Mouse (Mus musculus) hindbrain, postnatal 0 days (tissue): ENCODE measurements at regions not wholly inside any gene's neighbourhood (a gene's known extent, or its start where the extent isn't known, plus 50 kb on each side); places are given as distances from the start of the nearest gene placed in this dataset.
A peak's percentile ranks its signal among the peaks of the same experiment; 100 is the strongest.

ENCODE experiments used
- ATAC-seq: fragments of 200-750 bp; cut with Nextera tagmentation; 2 replicates; pipeline ENCODE4 v1.8.0; 2017; ENCODE audit warnings: mild to moderate bottlenecking, moderate TSS enrichment, moderate library complexity
- DNase-seq: peaks from one replicate; pipeline ENCODE4 v3.0.0-alpha.2; 2015; ENCODE audit warnings: low spot score
- H3K27ac ChIP-seq: fragments of 300-500 bp; sonication (generic); 2 replicates; pipeline ENCODE4 v1.5.1; 2014; ENCODE audit warnings: mild to moderate bottlenecking
- H3K27me3 ChIP-seq: fragments of 300-500 bp; sonication (generic); 2 replicates; pipeline ENCODE4 v1.6.1; 2014; ENCODE audit warnings: low read length, mixed read lengths; ENCODE audit not compliant: insufficient read depth
- H3K36me3 ChIP-seq: fragments of 300-500 bp; sonication (generic); 2 replicates; pipeline ENCODE4 v1.6.1; 2014; ENCODE audit warnings: low read length, mixed read lengths; ENCODE audit not compliant: insufficient read depth
- H3K4me1 ChIP-seq: fragments of 300-500 bp; sonication (generic); 2 replicates; pipeline ENCODE4 v1.6.1; 2014; ENCODE audit warnings: antibody characterized with exemption, low read length, mixed read lengths; ENCODE audit not compliant: insufficient read depth
- H3K4me2 ChIP-seq: fragments of 300-500 bp; sonication (generic); 2 replicates; pipeline ENCODE4 v1.6.1; 2014; ENCODE audit warnings: low read depth, mild to moderate bottlenecking, low read length, moderate library complexity, mixed read lengths
- H3K4me3 ChIP-seq: fragments of 300-500 bp; sonication (generic); 2 replicates; pipeline ENCODE4 v1.5.1; 2014; ENCODE audit warnings: low read length
- H3K9ac ChIP-seq: fragments of 300-500 bp; sonication (generic); replicated peaks from 2 replicates; pipeline ENCODE4 v1.6.1; 2014; ENCODE audit warnings: mild to moderate bottlenecking, low read length, moderate library complexity, mixed read lengths
- H3K9me3 ChIP-seq: fragments of 300-500 bp; sonication (generic); 2 replicates; pipeline ENCODE4 v1.6.1; 2016; ENCODE audit warnings: low read length, mixed read lengths
- CTCF ChIP-seq: IDR thresholded peaks from 2 replicates; pipeline ENCODE4 v1.5.1; 2016; ENCODE audit warnings: antibody characterized with exemption, control low read depth, low read depth
- WGBS: fragments of 180-500 bp; shearing (Covaris S2); extraction: QIAGEN DNeasy Blood & Tissue Kit; methylation state at CpG from one replicate; pipeline ENCODE4 v1.1.7; 2014; 5-methylcytosine and 5-hydroxymethylcytosine counted together

DNA sequence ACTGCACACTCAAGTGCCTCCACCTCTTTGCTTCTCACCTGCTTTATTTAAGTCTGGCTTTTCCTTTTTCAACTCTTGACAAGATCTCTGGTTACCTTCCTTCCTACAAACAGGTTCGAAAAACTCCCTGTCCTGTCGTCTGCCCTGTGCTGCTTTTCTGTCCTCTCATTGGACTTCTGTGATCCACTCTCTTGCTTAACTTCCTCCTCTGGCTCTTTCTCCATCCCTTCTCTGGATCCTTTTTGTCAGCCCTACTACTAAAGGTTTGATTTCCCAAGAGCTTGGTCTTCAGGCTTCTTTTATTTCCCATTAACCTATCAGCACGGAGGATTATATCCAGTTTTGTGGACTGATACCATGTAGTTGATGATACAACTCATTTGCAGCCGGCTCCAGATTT lies 149.8 kb downstream of the Satb1 start:
- ATAC-seq (no peak), DNase-seq (no peak)
- Histone ChIP-seq H3K4me3 (no peak overlapping the region), H3K27ac (no peak overlapping the region), H3K9ac (no peak overlapping the region), H3K27me3 (no peaks in the 10 kb centered on the region), H3K9me3 (no peaks in the 10 kb centered on the region), H3K4me1 (no peaks in the 10 kb centered on the region), H3K4me2 (no peak overlapping the region), H3K36me3 (no peaks in the 10 kb centered on the region)
- no peak for TF ChIP-seq CTCF
- 91% methylated on average over 4 of the region's 4 CpGs for WGBS

DNA sequence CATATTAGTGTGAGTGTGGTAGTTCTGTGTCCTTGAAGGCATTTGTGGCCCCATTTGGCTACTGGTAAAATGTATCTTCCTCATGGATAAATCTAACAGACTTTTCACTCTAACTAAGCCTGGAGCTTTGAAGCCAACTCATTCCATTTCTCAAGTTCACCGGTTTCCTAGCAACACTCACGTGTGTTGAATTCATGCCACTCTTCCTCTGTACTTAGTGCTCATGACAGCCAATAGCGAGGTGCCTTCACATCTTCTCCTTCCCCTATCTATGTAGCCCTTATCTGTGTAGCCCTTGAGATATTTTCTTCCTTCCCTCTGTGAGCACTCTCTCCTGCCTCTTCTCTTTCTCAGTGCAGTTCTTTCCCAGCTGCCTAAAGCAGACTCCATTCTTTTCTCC lies 150.7 kb downstream of the Satb1 start:
- no peaks in the 10 kb centered on the region for H3K9me3 ChIP-seq
- no peaks in the 10 kb centered on the region for H3K36me3 ChIP-seq
- WGBS: 47% methylated on average over 3 of the region's 3 CpGs
- no peaks in the 10 kb centered on the region for H3K27me3 ChIP-seq
- peak; percentile 81 for ATAC-seq
- H3K4me1 ChIP-seq: no peaks in the 10 kb centered on the region
- H3K4me2 ChIP-seq: no peak overlapping the region
- H3K9ac ChIP-seq: no peak overlapping the region
- no peak for TF ChIP-seq CTCF
- no peak overlapping the region for H3K27ac ChIP-seq
- DNase-seq: peak; percentile 62
- H3K4me3 ChIP-seq: no peak overlapping the region

DNA sequence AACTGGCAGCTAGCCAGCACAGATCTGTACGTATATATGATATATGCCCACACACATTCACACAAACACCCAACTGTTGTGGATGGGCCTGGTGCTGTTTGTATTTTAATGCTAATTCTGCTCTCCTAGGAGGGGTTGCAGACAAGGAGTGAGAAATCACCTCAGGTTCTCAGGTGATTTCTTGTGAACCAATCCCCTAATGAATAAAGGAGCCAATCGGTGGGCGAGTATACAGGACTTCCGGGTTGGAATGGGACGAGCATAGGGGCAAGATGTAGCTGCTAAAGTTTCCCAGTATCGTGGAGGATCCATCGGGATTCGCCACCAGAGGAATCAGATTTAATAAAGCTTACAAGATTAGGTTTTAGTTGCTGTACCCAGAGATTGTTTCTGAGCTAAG lies 155.6 kb downstream of the Satb1 start:
- no peak for ATAC-seq
- Histone ChIP-seq H3K27ac (no peak overlapping the region), H3K27me3 (no peaks in the 10 kb centered on the region), H3K9ac (no peak overlapping the region), H3K4me3 (no peak overlapping the region), H3K9me3 (no peaks in the 10 kb centered on the region), H3K36me3 (no peaks in the 10 kb centered on the region), H3K4me2 (no peak overlapping the region), H3K4me1 (no peaks in the 10 kb centered on the region)
- no peak for DNase-seq
- no peak for TF ChIP-seq CTCF
- WGBS: 91% methylated on average over 8 of the region's 8 CpGs

DNA sequence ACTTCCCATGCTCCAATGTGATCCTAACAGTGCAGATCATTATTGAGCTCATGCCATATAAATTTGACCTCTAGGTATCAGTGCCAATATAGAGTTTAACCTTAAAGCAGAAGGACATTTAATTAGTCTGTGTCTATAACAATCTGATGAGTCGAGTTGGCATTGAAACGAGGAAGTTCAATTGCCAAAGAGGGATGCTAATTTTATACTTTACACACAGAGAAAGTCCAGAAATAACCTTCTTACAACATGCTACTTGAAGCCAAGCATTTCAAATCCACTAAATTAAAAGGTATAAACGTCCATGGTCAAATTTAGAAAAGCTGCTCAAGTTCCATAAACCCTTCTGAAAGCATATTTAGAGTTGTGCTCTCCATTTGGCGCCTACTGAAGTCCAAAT lies 174.7 kb downstream of the Satb1 start:
- DNase-seq (no peak), ATAC-seq (no peak)
- TF ChIP-seq CTCF: no peak
- Histone ChIP-seq H3K4me3 (no peak overlapping the region), H3K4me2 (no peak overlapping the region), H3K27ac (no peak overlapping the region), H3K4me1 (no peaks in the 10 kb centered on the region), H3K36me3 (no peaks in the 10 kb centered on the region), H3K9ac (no peak overlapping the region), H3K27me3 (no peaks in the 10 kb centered on the region), H3K9me3 (no peaks in the 10 kb centered on the region)
- WGBS: 82% methylated on average over 4 of the region's 4 CpGs

DNA sequence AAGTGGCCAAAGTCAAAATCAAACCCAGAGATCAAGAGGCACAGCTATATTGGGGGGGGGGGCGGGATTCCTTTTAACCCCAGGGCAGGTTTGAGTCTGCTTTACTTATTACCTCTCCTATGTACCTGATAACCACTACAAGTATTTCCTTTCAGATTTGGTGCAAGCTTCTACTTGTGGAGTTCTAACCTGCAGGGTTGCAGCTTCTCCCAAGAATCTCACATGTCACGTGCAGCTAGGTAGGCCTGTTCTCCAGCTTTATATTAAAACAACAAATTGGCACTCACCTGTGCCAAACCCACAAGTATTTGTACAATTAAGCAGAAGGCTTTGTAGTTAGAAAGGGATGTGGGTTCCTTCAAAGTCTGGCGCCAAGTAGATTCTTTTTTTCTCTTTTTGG lies 179.2 kb downstream of the Satb1 start:
- no peak overlapping the region for H3K4me2 ChIP-seq
- DNase-seq (no peak), ATAC-seq (no peak)
- no peak overlapping the region for H3K4me3 ChIP-seq
- H3K27me3 ChIP-seq: no peaks in the 10 kb centered on the region
- H3K36me3 ChIP-seq: no peaks in the 10 kb centered on the region
- 85% methylated on average over 3 of the region's 3 CpGs for WGBS
- H3K9ac ChIP-seq: no peak overlapping the region
- no peaks in the 10 kb centered on the region for H3K4me1 ChIP-seq
- H3K9me3 ChIP-seq: no peaks in the 10 kb centered on the region
- H3K27ac ChIP-seq: no peak overlapping the region
- TF ChIP-seq CTCF: no peak

DNA sequence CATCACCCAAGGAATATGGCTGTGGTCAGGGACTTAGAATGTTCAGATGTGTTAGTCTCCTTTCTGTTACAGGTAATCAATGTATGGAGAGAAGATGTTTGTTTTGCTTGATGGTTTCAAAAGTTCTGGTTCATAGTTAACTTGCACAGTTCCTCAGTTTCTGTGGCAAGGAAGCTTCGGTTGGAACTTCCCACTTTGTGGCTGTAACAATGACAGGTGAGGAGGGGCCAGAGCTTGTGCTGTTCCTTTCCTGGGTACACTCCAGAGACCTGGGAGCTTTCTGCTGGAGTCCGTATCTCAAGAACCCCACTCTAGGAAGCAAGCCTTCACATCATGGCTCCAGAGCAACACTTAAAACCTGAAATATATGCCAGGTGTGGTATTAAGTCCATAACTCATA lies 181.2 kb downstream of the Satb1 start:
- TF ChIP-seq CTCF: no peak
- DNase-seq (no peak), ATAC-seq (no peak)
- Histone ChIP-seq H3K27me3 (no peaks in the 10 kb centered on the region), H3K4me3 (no peak overlapping the region), H3K4me2 (no peak overlapping the region), H3K27ac (no peak overlapping the region), H3K9ac (no peak overlapping the region), H3K4me1 (no peaks in the 10 kb centered on the region), H3K36me3 (no peaks in the 10 kb centered on the region), H3K9me3 (no peaks in the 10 kb centered on the region)
- 89% methylated on average over 2 of the region's 2 CpGs for WGBS

DNA sequence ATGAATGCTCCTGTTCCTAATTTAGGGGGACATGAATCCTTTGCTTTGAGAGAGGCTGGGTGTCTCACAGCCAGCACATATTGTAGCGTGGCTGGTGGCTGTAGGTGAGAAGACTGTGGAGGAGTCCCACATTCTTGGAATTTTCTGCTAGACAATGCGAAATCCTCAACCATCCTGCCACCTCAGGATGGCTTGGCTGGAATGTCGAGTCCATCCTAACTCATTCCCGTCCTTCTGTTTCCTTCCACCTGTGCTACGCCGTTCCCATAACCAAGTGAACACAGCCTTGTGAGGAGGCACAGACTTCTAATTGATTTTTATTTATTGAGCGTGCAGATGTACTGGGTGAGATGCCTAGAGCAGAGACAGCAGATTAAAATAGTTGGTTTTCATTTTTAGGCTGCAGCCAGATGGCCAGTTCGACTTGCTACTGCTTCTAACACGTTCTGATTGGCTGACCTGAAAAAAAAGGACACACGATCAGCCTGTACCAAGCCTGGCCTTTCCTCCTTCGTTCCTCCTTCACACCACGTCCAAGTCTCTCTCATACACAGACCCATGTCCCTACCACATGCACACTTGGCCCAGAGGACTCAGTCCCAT lies 183.8 kb downstream of the Satb1 start:
- ATAC-seq: no peak
- H3K9ac ChIP-seq: no peak overlapping the region
- H3K4me1 ChIP-seq: no peaks in the 10 kb centered on the region
- WGBS: 82% methylated on average over 12 of the region's 12 CpGs
- no peaks in the 10 kb centered on the region for H3K27me3 ChIP-seq
- DNase-seq: no peak
- H3K27ac ChIP-seq: no peak overlapping the region
- H3K4me3 ChIP-seq: no peak overlapping the region
- no peak overlapping the region for H3K4me2 ChIP-seq
- H3K36me3 ChIP-seq: no peaks in the 10 kb centered on the region
- no peaks in the 10 kb centered on the region for H3K9me3 ChIP-seq
- TF ChIP-seq CTCF: no peak
